Mouse (Mus musculus) lung, postnatal 0 days (tissue): ENCODE data around the gene H2-Q10. TPM values are rescaled to one million over a fixed set of nuclear protein-coding genes. Genes with fewer than 3 reads are reported as not detected.
"Not testable (repeated sequence)": the region's sequence is repeated elsewhere in the genome, so short reads cannot be mapped to it uniquely, and the experiment has no call there.

Source experiments
- ATAC-seq: fragments of 200-750 bp; cut with Nextera tagmentation; 2 replicates; pipeline ENCODE4 v1.8.0; 2017; ENCODE audit warnings: moderate library complexity
- DNase-seq: peaks from one replicate; pipeline ENCODE4 v3.0.0-alpha.2; 2016; ENCODE audit warnings: low spot score
- H3K27ac ChIP-seq: fragments of 300-500 bp; sonication (generic); 2 replicates; pipeline ENCODE4 v1.5.1; 2014; ENCODE audit warnings: antibody characterized with exemption, mild to moderate bottlenecking, low read length, mixed read lengths
- H3K27me3 ChIP-seq: fragments of 300-500 bp; sonication (generic); replicated peaks from 2 replicates; pipeline ENCODE4 v1.6.1; 2014; ENCODE audit warnings: low read length, mixed read lengths; ENCODE audit not compliant: insufficient read depth
- H3K36me3 ChIP-seq: fragments of 300-500 bp; sonication (generic); 2 replicates; pipeline ENCODE4 v1.6.1; 2014; ENCODE audit warnings: low read length, mixed read lengths; ENCODE audit not compliant: insufficient read depth
- H3K4me1 ChIP-seq: fragments of 300-500 bp; sonication (generic); 2 replicates; pipeline ENCODE4 v1.6.1; 2014; ENCODE audit warnings: antibody characterized with exemption, low read depth, low read length, mixed read lengths; ENCODE audit not compliant: insufficient read depth
- H3K4me2 ChIP-seq: fragments of 300-500 bp; sonication (generic); replicated peaks from 2 replicates; pipeline ENCODE4 v1.6.1; 2014; ENCODE audit warnings: low read depth, mild to moderate bottlenecking, low read length, moderate library complexity, mixed read lengths
- H3K4me3 ChIP-seq: fragments of 300-500 bp; sonication (generic); 2 replicates; pipeline ENCODE4 v1.5.1; 2014; ENCODE audit warnings: low read depth, low read length
- H3K9ac ChIP-seq: fragments of 300-500 bp; sonication (generic); replicated peaks from 2 replicates; pipeline ENCODE4 v1.6.1; 2014; ENCODE audit warnings: low read depth, mild to moderate bottlenecking
- H3K9me3 ChIP-seq: fragments of 300-500 bp; sonication (generic); 2 replicates; pipeline ENCODE4 v1.6.1; 2016; ENCODE audit warnings: low read length, mixed read lengths
- CTCF ChIP-seq: IDR thresholded peaks from 2 replicates; pipeline ENCODE4 v1.5.1; 2016; ENCODE audit warnings: antibody characterized with exemption, mild to moderate bottlenecking
- EP300 ChIP-seq: IDR thresholded peaks from 2 replicates; pipeline ENCODE4 v1.6.1; 2016; ENCODE audit warnings: antibody characterized with exemption, mild to moderate bottlenecking, control low read depth
- WGBS: fragments of 180-500 bp; shearing (Covaris S2); extraction: QIAGEN DNeasy Blood & Tissue Kit; methylation state at CpG from one replicate; pipeline ENCODE4 v1.1.7; 2014; 5-methylcytosine and 5-hydroxymethylcytosine counted together
- polyA plus RNA-seq: library from polyadenylated mRNA; unstranded; fragments of >200 nt; fragmentation: Nextera tagmentation; extraction: Ambion mirVana; gene quantifications from 2 replicates; pipeline ENCODE4 v1.2.1, GENCODE M21; 2015

The H2-Q10 gene
- 1.5 and 2.0 TPM in 2 replicates for polyA plus RNA-seq

GRCm38 (mm10) chr17:35469842-35470751, at the start of gene H2-Q10:
Gene H2-Q10, plus strand, starts transcription at chr17:35470089.
- Histone ChIP-seq H3K27ac (no peak within 1 kb of the TSS), H3K4me1 (no peaks in the 10 kb centered on the region), H3K4me2 (peak within 1 kb of the TSS; percentile 74), H3K36me3 (no peaks in the 10 kb centered on the region), H3K9ac (no peak within 1 kb of the TSS), H3K27me3 (peaks cover 12% of the 10 kb centered on the region), H3K9me3 (no peaks in the 10 kb centered on the region), H3K4me3 (peak within 1 kb of the TSS; percentile 42)
- DNase-seq (no peak), ATAC-seq (no peak)
- 1% methylated on average over 67 of the region's 80 CpGs for WGBS
- TF ChIP-seq CTCF, result no peak
- no peak for TF ChIP-seq EP300

DNA sequence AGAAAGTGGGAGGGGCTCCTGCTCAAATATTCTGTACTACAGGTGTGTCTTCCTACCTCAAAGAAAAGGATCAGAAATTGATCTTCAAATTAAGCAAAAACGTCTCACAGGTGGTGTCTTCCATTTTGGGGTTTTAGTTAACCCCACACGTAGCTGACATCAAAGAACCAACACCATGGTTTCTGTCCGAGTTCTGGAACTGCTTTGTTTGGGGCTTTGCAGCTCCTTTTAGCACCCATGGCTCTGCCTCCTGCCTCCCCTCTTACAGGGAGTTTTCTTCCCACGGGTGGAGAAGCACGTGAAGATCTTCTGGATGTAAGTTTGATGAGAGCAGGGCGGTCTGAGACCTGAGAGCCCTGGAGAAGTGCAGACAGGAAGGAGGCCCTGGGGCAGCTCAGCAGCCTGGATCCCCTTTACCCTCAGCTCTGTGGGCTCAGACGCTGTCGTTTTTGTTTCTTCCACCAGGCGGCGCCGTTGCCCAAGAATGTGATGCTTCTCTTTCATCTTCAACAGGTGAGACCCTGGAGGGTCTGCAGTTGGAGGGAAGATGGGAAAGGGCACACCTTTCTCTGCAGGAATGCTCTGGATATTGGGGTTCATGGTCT, 49.6 kb upstream of the H2-Q10 start:
- not testable (repeated sequence) for H3K4me2 ChIP-seq, H3K36me3 ChIP-seq, H3K27me3 ChIP-seq, ATAC-seq, H3K4me3 ChIP-seq, H3K9me3 ChIP-seq, H3K9ac ChIP-seq, H3K27ac ChIP-seq, DNase-seq, H3K4me1 ChIP-seq
- TF ChIP-seq CTCF, result peak; percentile 77
- 11% methylated on average over 11 of the region's 11 CpGs for WGBS

DNA sequence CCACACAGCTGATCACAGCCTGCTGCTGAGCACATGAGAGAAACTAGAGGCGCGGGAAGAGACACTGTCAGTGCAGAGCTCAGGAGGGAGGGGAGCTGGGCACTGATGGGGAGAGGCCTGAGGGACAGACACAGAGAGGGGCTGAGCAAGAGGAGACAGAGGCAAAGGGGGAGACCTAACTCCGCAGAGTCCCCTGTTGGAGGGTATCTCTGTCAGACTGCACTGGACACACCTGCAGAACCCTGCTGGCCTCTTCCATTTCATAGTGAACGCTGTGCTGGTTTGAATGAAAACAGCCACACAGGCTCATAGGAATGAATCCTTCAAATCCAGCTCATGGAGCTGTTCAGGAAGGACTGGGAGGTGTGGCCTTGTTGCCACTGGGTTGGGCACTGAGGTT, 48.6 kb upstream of the H2-Q10 start:
- not testable (repeated sequence) for H3K9ac ChIP-seq, H3K27me3 ChIP-seq, H3K36me3 ChIP-seq, DNase-seq, ATAC-seq, H3K4me2 ChIP-seq, H3K4me1 ChIP-seq, H3K27ac ChIP-seq, H3K9me3 ChIP-seq, H3K4me3 ChIP-seq
- WGBS, result 91% methylated on average over 4 of the region's 4 CpGs

DNA sequence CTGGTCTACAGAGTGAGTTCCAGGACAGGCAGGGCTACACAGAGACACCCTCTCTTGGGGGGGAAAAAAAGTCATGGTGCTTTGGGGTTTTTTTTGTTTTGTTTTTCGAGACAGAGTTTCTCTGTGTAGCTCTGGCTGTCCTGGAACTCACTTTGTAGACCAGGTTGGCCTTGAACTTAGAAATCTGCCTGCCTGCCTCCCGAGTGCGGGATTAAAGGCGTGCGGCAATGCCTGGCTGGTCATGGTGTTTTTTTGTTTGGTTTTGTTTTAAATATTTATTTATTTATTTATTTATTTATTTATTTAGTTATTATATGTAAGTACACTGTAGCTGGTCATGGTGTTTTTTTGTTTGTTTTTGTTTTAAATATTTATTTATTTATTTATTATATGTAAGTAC, 47.5 kb upstream of the H2-Q10 start:
- not testable (repeated sequence) for H3K4me3 ChIP-seq, H3K27me3 ChIP-seq, H3K36me3 ChIP-seq, ATAC-seq, DNase-seq, H3K27ac ChIP-seq, H3K9ac ChIP-seq, H3K9me3 ChIP-seq, H3K4me2 ChIP-seq, H3K4me1 ChIP-seq
- WGBS, result 84% methylated on average over 5 of the region's 5 CpGs

DNA sequence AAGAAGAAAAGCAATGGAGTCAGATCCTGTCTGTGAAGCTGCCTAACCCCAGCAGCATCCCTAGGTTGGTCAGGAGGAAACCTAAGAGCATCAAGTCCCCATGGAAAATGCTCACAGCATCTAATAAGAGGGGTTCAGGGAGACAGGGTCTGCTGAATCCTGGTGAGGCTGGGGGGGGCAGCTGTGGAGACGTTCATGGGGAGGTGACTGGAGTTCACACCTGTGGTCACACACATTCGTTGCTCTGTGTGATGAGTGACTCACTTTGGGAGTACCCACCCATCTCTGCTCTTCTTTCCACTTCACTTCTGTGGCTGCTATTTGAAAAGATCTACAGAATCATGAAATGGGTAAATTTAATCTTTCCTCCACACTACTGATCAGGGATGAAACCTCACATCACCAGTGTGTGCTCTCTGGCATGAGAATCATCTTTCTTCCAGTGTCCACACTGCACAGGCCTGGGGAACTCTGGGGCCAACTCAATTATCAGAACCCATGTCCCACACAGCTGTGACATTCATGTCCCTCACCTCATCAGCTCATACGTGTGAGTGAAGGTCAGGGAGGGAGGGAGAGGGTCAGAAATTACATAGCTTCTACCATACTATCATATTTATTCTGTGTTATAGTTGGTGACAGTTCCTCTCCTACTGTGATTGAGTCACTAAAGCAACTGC, 46.6 kb upstream of the H2-Q10 start:
- not testable (repeated sequence) for H3K9me3 ChIP-seq, H3K4me1 ChIP-seq, H3K4me3 ChIP-seq, ATAC-seq, H3K36me3 ChIP-seq, H3K27ac ChIP-seq, H3K27me3 ChIP-seq, H3K4me2 ChIP-seq, H3K9ac ChIP-seq, DNase-seq
- WGBS, result 53% methylated on average over 3 of the region's 3 CpGs

DNA sequence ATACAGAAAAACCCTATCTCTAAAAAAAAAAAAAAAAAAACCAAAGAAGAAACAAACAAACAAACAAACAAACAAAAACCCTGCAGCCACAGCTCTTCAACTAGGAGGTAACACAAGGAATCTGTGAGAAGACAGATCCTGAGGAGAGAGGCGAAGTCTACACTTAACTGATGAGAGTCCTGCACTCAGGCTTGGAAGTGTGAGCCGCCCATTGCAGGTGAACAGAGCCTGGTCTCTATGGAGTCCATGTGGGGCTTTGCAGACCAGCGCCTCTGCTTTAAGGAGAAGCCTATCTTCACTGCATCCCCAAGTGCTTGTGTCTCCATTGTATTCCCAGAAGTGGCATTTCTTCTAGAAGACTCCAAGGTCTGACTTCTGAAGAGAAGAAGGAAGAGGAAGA, 45.8 kb upstream of the H2-Q10 start:
- ATAC-seq, H3K4me1 ChIP-seq, H3K4me2 ChIP-seq, DNase-seq, H3K9me3 ChIP-seq, H3K36me3 ChIP-seq, H3K4me3 ChIP-seq, H3K27ac ChIP-seq, H3K9ac ChIP-seq, H3K27me3 ChIP-seq: not testable (repeated sequence)
- 78% methylated on average over 3 of the region's 3 CpGs for WGBS

GRCm38 (mm10) chr17:35424624-35425416, 45.1 kb upstream of the H2-Q10 start, which contains the start of gene H2-Q6:
Gene H2-Q6, plus strand, starts transcription at chr17:35424850.
- H3K9ac ChIP-seq, H3K27ac ChIP-seq, H3K9me3 ChIP-seq, H3K4me1 ChIP-seq, H3K36me3 ChIP-seq, H3K27me3 ChIP-seq: not testable (repeated sequence)
- ATAC-seq, result peak; percentile 97
- peak within 1 kb of the TSS; percentile 57 for H3K4me2 ChIP-seq
- peak within 1 kb of the TSS; percentile 28 for H3K4me3 ChIP-seq
- peak; percentile 74 for DNase-seq
- WGBS, result 4% methylated on average over 50 of the region's 66 CpGs
